Mouse (Mus musculus) gastrocnemius, adult 2 months (tissue): ENCODE data around the gene Tlx1. TPM values are rescaled to one million over a fixed set of nuclear protein-coding genes. Genes with fewer than 3 reads are reported as not detected.

ENCODE experiments used
- DNase-seq: peaks from one replicate; pipeline ENCODE4 v3.0.0; 2022
- H3K27ac ChIP-seq: fragments of 200-600 bp; 2 replicates; pipeline ENCODE4 v1.8.1; 2022; ENCODE audit warnings: mild to moderate bottlenecking
- H3K4me3 ChIP-seq: fragments of 200-600 bp; 2 replicates; pipeline ENCODE4 v1.8.1; 2022; ENCODE audit warnings: mild to moderate bottlenecking, moderate library complexity
- CTCF ChIP-seq: fragments of 200-600 bp; IDR thresholded peaks from 2 replicates; pipeline ENCODE4 v1.8.1; 2022; ENCODE audit warnings: antibody characterized with exemption, mild to moderate bottlenecking, moderate library complexity
- intact Hi-C: fragments of 180-260 bp; cut with DNase I; formaldehyde crosslinking; loops from one replicate; pipeline ENCODE4 v1.15.1; 2025
- total RNA-seq, 2 experiments: library from RNA; stranded (reverse); gene quantifications; 2 replicates each; pipeline ENCODE4 v1.2.3; 2021

The Tlx1 gene
- total RNA-seq, 2 experiments from 2014 or later: not detected

DNA sequence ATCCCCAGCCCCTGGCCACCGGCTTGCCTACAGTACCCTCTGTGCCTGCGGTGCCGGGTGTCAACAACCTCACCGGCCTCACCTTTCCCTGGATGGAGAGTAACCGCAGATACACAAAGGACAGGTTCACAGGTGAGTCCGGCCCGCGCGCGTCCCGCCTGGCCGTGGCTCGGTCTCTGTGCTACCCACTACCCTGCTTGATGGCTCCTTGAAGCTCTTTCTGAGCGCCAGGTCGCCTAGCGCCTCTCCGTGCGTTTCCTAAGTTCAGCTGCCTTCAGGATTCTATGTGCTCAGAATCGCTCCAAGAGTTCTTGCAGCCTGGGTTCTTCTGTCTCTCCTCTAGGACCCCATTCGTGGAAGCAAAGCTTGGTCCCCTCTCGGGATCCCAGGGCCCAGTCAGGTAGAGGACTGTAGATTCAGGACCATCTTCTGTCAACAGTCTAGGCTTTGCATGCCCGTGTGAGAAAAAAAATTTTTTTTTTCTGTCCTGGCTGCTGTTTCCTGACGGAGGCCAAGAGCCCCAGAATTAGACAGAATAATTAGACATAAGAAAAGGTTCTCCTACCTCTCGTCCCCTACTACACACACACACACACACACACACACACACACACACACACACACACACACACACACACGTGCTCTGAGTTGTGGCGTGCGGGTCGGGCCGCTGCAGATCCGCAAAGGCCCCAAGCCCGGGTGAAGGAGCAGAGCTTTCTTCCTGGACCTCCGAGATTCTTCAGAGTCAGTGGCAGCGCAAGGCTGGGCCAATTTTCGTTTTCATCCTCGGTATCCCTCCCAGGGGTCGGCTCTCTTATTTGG lies 1.1 kb downstream of the Tlx1 start:
- TF ChIP-seq CTCF: no peak
- Histone ChIP-seq H3K4me3 (peak overlapping the region; percentile 59), H3K27ac (no peak overlapping the region)
- intact Hi-C loops: no loop called here
- no peak for DNase-seq

DNA sequence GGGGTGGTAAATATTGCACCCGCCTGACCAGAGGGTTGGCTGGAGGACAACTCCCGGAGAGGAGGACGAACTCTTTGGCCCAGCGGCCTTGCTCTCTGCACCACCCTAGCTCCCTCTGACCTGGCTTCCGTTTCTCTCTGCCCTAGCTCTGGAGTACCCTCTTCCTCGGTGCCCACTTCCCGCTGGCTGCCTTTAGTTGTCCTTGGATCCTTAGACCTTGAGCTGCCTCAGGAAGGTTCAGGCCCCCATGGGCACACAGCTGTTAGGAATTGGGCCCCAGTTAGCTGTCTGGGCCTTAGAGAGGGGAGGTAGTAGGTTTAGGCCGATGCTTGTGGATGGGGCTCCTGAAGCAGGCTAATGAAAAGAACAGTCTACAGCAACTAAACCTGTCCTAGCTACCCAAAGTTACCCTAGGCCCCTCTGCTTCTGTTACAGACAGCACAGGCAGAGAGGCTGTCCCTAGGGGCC lies 1.7 kb downstream of the Tlx1 start:
- TF ChIP-seq CTCF: no peak
- no peak overlapping the region for H3K27ac ChIP-seq
- no peak overlapping the region for H3K4me3 ChIP-seq
- DNase-seq: no peak
- intact Hi-C loops: no loop called here

DNA sequence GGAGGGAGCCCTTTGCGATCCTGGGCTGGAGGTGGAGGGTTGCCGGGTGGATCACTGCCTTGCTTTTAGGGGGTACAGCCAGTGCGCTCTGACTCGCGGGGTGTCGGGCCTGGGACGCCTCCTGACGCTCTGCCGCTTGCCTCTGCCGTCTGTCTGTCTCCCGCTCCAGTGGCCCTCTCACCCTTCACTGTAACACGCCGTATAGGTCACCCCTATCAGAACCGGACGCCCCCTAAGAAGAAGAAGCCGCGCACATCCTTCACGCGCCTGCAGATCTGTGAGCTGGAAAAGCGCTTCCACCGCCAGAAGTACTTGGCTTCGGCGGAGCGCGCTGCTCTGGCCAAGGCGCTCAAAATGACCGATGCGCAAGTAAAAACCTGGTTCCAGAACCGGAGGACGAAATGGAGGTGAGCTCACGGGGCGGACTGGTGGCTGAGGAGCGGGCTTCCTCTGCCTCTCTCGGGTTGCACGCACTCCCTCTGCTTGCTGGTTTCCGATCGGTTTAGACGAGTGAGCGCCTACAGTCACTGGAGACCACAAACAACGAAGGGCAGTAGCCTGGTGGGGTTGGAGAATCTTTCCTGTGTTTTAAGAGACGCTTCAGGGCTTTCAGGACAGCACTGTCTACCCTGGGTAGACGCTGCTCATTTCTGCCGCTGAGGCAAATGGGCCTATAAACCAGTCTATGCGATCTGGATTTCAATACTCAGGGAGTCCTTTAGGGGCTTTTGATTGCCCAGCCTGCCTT lies 3.0 kb downstream of the Tlx1 start:
- DNase-seq: no peak
- TF ChIP-seq CTCF: no peak
- Histone ChIP-seq H3K4me3 (peak overlapping the region; percentile 29), H3K27ac (no peak overlapping the region)
- intact Hi-C loops: no loop called here

DNA sequence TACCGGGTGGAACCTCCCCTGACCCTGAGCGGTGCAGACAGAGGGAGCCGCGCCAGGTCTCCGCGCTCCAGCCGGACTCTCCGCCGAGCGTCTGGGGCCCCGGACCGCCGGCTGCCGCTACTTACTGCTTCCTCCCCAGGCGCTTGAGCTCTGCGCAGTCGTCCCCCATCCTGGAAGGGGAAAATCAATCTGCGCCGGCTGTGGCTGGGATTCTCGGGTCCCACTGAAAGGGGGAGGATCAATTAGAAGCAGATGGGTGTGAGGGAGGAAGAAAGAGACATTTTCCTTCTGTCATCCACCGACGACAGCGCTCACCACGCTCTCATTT lies 3.5 kb downstream of the Tlx1 start:
- intact Hi-C loops: no loop called here
- DNase-seq: peak; percentile 34
- Histone ChIP-seq H3K4me3 (peak overlapping the region; percentile 29), H3K27ac (no peak overlapping the region)
- TF ChIP-seq CTCF: no peak

DNA sequence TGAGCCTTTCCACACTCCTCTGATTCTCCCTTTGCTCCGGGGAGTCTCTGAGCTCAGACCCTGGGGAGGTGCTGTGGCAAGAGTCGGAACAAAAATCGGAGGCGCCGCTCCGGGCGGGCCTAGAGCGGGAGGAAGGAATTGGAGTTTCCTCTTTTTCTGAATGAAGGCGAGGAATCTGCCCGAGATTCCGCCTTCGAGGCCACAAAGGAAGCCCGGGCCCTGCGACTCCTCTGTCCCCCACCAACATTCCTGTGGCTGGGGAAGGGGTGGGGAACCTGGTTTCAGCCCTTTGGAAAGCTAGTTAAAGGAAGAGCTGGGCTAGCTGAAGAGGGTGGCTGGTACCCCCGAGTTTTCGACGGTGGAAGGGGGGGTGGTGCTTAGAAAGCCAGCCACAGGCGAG lies 4.0 kb downstream of the Tlx1 start:
- no peak for TF ChIP-seq CTCF
- intact Hi-C loops: no loop called here
- DNase-seq: no peak
- Histone ChIP-seq H3K27ac (no peak overlapping the region), H3K4me3 (peak overlapping the region; percentile 29)

DNA sequence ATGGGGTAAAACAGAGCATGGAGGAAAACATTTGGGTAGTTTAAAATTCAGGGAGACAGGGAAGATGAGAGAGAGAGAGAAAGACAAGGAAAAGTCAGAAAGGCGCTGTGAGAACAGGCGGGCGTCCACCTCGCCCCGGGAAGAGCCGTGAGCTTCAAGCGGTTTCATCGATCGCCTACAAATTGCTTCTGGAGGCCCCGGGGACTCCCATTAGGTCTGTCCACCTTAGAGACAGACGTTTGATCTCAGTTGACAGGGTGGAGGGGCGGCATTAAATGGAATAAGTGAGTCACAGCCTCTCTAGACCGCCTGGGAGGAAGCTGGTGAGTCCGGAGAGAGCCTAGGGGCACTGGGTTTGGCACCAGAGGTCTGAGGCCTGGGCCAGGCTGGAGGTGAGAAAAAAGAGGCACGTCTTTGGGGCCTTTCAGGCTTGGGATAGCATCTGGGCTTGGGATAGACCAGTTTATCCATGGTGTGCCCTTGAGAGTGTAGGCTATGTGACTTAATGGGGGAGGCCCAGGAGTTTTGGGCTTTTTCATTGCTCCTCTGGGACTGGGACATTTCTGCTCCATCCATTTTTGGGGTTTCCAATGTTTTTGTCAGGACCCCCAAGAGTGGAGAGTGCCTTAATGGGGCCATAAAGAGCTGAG lies 4.8 kb downstream of the Tlx1 start:
- Histone ChIP-seq H3K4me3 (no peak overlapping the region), H3K27ac (no peak overlapping the region)
- intact Hi-C loops: no loop called here
- TF ChIP-seq CTCF: no peak
- no peak for DNase-seq

DNA sequence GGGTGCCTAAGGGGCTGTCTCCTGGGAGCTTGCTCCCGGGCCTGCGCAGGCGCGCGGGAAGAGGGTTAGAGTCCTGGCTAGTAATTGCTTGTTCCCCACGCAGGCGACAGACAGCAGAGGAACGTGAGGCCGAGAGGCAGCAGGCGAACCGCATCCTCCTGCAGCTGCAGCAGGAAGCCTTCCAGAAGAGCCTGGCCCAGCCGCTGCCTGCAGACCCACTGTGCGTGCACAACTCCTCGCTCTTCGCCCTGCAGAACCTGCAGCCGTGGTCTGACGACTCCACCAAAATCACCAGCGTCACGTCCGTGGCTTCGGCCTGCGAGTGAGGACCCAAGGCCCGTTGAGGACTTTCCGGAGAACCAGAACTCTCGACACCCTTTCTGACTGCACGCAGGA lies 5.3 kb downstream of the Tlx1 start:
- no peak for DNase-seq
- intact Hi-C loops: no loop called here
- no peak for TF ChIP-seq CTCF
- no peak overlapping the region for H3K4me3 ChIP-seq
- no peak overlapping the region for H3K27ac ChIP-seq

DNA sequence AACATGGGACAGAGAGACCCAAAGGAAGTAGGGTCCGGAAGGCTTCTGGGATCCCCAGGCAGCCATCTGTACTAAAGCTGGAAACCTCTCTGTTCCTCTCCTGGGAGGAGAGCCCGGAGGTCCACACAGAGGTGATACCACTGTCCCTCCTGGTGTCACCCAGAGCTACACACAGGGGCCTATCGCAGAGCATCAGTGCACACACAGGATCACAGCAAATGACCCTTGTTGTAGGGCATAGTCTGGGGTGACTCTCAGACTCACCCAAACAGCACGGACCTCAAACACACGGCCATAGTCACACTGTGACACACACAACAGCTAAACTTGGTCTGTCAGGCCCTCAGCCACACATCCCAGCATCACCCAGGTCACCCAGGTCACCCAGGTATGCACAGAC lies 5.9 kb downstream of the Tlx1 start:
- intact Hi-C loops: no loop called here
- no peak overlapping the region for H3K4me3 ChIP-seq
- no peak for DNase-seq
- no peak overlapping the region for H3K27ac ChIP-seq
- no peak for TF ChIP-seq CTCF

DNA sequence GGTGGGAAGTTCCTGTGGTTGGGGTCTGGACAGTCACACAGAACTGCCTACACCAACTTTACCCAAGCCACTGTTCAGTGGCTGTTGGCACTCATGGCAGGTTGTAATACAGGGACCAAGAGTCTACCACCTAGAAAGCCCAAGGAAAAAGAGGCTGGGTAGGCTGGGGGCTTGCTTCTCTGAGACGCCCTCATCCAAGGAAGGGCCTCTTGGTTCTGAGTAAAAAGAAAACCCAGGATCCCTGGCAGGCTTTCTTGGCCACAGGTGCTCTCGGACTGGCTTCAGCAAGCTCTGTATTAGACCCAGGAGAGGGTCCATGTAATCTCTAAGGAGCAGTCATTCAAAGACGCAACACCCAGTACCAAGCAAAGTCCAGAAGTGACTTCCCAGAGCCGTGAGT lies 7.7 kb downstream of the Tlx1 start:
- DNase-seq: no peak
- TF ChIP-seq CTCF: no peak
- Histone ChIP-seq H3K4me3 (no peak overlapping the region), H3K27ac (no peak overlapping the region)
- intact Hi-C loops: no loop called here

DNA sequence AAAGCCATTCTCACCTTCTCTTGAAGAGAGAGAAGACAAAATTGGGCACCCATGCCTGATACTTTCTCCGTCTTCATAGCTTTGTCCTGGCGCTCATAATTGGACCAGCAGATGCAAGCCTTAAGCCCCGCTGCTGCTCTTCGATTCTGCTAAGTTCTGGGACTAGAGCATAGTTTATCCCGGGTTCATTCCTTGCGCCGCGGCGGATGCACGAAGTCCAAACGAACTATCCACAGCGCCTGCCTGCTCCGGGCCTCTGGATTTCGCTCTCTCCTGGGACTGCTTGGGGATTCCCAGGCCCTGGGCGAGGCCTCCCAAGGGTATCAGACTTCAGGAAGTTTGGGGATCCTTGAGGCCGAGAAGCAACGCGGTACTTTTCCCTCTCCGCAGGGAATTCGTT lies 8.4 kb downstream of the Tlx1 start:
- no peak for DNase-seq
- Histone ChIP-seq H3K4me3 (no peak overlapping the region), H3K27ac (no peak overlapping the region)
- no peak for TF ChIP-seq CTCF
- intact Hi-C loops: no loop called here

DNA sequence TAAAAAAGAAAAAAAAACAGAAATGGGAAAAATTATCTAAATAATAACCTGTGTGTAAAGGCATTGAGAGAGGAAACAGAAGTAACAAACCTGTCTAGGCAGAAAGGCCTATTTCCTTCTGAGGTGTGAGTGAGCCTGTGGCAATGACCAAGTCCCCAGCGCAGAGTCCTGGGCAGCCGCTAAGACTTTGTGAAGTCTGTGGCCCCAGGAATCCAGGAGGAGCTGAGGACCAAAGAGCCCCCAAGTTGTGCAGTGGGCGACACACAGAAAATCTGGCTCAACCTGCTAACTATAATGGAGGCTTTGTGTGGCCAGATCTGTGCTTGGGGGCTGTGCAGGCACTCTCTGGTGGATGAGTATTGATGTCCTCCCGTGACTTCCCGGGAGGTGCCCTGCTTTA lies 9.0 kb downstream of the Tlx1 start:
- Histone ChIP-seq H3K27ac (no peak overlapping the region), H3K4me3 (no peak overlapping the region)
- DNase-seq: no peak
- no peak for TF ChIP-seq CTCF
- intact Hi-C loops: no loop called here

DNA sequence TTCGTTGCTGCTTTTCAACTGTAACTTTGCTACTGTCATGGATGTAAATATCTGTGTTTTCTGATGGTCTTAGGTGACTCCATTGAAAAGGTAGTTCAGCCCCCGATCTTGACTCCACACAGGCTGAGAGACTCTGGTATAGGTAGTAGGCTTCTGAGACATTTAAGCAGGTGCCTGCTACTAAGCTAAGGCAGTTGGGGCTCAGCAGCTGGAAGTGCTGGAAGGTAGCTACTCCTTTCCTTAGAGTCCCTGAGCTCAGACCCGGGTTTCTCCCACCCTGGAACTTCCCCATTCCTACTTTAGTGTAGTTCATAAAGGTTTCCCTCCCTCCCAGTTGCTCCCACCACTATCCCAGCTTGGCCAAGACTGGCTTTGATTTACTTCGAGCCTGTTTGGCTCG lies 9.5 kb downstream of the Tlx1 start:
- no peak for DNase-seq
- H3K27ac ChIP-seq: no peak overlapping the region
- no peak overlapping the region for H3K4me3 ChIP-seq
- intact Hi-C loops: no loop called here
- no peak for TF ChIP-seq CTCF

DNA sequence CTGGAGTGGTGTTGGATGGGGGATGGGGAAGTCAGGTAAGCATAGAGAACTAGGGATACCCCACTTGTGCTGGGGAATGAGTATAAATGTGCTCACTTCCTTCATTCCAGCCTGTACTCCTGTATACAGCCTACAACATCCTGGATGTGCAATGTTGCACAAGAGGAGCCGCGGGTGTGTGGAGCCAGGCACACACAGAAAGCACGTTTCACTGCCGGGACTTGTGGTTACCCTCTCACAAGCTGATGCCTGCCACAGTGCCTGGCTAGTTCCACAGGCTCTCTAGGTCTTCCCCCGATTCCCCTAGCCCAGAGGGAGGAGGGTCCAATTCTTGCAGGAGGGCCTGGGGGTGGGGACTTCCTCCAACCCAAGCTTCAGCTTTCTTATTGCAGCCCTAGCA lies 10.0 kb downstream of the Tlx1 start:
- no peak for DNase-seq
- Histone ChIP-seq H3K4me3 (peak overlapping the region; percentile 32), H3K27ac (no peak overlapping the region)
- intact Hi-C loops: no loop called here
- no peak for TF ChIP-seq CTCF
